Mouse (Mus musculus) neural tube, embryonic 11.5 days (tissue): Measurements from ENCODE around the gene Ttc38. TPM values are rescaled to one million over a fixed set of nuclear protein-coding genes. Genes with fewer than 3 reads are reported as not detected.
A peak's percentile ranks its signal among the peaks of the same experiment; 100 is the strongest.

ENCODE experiments used
- ATAC-seq: fragments of 200-750 bp; cut with Nextera tagmentation; 2 replicates; pipeline ENCODE4 v1.8.0; 2017; ENCODE audit warnings: moderate number of reproducible peaks, mild to moderate bottlenecking, moderate TSS enrichment, moderate library complexity; ENCODE audit not compliant: insufficient read depth, low FRiP score, low TSS enrichment
- DNase-seq: peaks from one replicate; pipeline ENCODE4 v3.0.0-alpha.2; 2015; ENCODE audit warnings: low spot score
- H3K27ac ChIP-seq: fragments of 300-500 bp; sonication (generic); 2 replicates; pipeline ENCODE4 v1.5.1; 2014; ENCODE audit warnings: low read depth, mild to moderate bottlenecking, low read length
- H3K27me3 ChIP-seq: fragments of 300-500 bp; sonication (generic); 2 replicates; pipeline ENCODE4 v1.6.1; 2014; ENCODE audit warnings: mild to moderate bottlenecking, low read length, mixed read lengths; ENCODE audit not compliant: control insufficient read depth, insufficient read depth
- H3K36me3 ChIP-seq: fragments of 300-500 bp; sonication (generic); 2 replicates; pipeline ENCODE4 v1.6.1; 2014; ENCODE audit warnings: mild to moderate bottlenecking, low read length, moderate library complexity, mixed read lengths; ENCODE audit not compliant: control insufficient read depth, insufficient read depth
- H3K4me1 ChIP-seq: fragments of 300-500 bp; sonication (generic); 2 replicates; pipeline ENCODE4 v1.6.1; 2014; ENCODE audit warnings: low read length, mixed read lengths; ENCODE audit not compliant: control insufficient read depth, insufficient read depth
- H3K4me2 ChIP-seq: fragments of 300-500 bp; sonication (generic); 2 replicates; pipeline ENCODE4 v1.6.1; 2014; ENCODE audit warnings: low read depth, mild to moderate bottlenecking, moderate library complexity
- H3K4me3 ChIP-seq: fragments of 300-500 bp; sonication (generic); 2 replicates; pipeline ENCODE4 v1.5.1; 2014; ENCODE audit warnings: low read depth, low read length
- H3K9ac ChIP-seq: fragments of 300-500 bp; sonication (generic); 2 replicates; pipeline ENCODE4 v1.6.1; 2014; ENCODE audit warnings: mild to moderate bottlenecking, low read length
- H3K9me3 ChIP-seq: fragments of 300-500 bp; sonication (generic); 2 replicates; pipeline ENCODE4 v1.6.1; 2016; ENCODE audit warnings: low read length; ENCODE audit not compliant: control insufficient read depth
- WGBS: fragments of 180-500 bp; shearing (Covaris S2); extraction: QIAGEN DNeasy Blood & Tissue Kit; methylation state at CpG from one replicate; pipeline ENCODE4 v1.1.7; 2014; 5-methylcytosine and 5-hydroxymethylcytosine counted together
- polyA plus RNA-seq: library from polyadenylated mRNA; unstranded; fragments of >200 nt; fragmentation: Nextera tagmentation; extraction: Ambion mirVana; gene quantifications from 2 replicates; pipeline ENCODE4 v1.2.1, GENCODE M21; 2014

Gene Ttc38
- polyA plus RNA-seq, 1 experiment from 2014 or later = 2.9 TPM

- DNase-seq (peak; percentile 18), ATAC-seq (peak; percentile 28; the same call in 1 of the 2 replicates)
- H3K27ac ChIP-seq = peak overlapping the region; percentile 58
- H3K27me3 ChIP-seq = no peaks in the 10 kb centered on the region
- no peak overlapping the region for H3K4me3 ChIP-seq
- no peaks in the 10 kb centered on the region for H3K9me3 ChIP-seq
- H3K36me3 ChIP-seq = peaks cover 9% of the 10 kb centered on the region
- WGBS = 53% methylated on average over 10 of the region's 10 CpGs
- H3K4me1 ChIP-seq = peaks cover 13% of the 10 kb centered on the region; the same call in 1 of the 2 replicates
- no peak overlapping the region for H3K4me2 ChIP-seq
- no peak overlapping the region for H3K9ac ChIP-seq
These were observed 59.9 kb downstream of the Ttc38 start for GRCm38 (mm10) chr15:85891971-85892370.

DNA sequence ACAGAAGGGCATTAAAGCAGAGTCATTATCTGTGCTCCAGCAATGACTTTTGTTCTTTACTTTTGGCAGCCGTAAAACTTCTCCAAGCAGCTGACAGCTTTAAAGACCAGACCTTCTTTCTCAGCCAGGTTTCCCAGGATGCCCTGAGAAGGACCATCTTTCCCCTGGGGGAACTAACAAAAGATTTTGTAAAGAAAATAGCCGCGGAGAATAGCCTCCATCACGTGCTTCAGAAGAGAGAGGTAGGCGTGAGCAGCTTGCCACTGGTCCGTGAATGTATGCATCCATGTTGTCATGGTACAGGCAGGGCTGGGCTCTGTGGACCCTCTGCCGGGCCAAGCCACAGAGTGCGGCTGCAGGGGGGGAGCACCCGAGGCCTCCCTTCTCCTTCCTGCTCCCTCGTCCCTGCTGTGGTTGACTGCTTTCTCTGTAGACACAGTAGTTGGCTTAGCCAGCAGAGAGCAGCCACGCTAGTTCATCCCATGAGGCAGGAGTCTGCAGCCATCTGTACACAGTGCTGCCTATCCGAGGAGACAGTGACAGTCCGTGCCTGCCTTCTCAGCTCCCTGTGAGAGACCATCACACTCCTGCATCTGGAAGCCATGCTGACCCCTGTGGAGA is 60.5 kb downstream of the Ttc38 start:
- H3K4me2 ChIP-seq = no peak overlapping the region
- peak overlapping the region; percentile 0; the same call in 1 of the 2 replicates for H3K9ac ChIP-seq
- H3K36me3 ChIP-seq = peaks cover 12% of the 10 kb centered on the region
- WGBS = 39% methylated on average over 13 of the region's 13 CpGs
- no peaks in the 10 kb centered on the region for H3K27me3 ChIP-seq
- H3K4me3 ChIP-seq = no peak overlapping the region
- peaks cover 13% of the 10 kb centered on the region; the same call in 1 of the 2 replicates for H3K4me1 ChIP-seq
- ATAC-seq = peak; percentile 89
- peak overlapping the region; percentile 76; the same call in 1 of the 2 replicates for H3K27ac ChIP-seq
- H3K9me3 ChIP-seq = no peaks in the 10 kb centered on the region
- DNase-seq = peak; percentile 36

GRCm38 (mm10) chr15:85893871-85894270 is 61.8 kb downstream of the Ttc38 start:
- ATAC-seq (no peak), DNase-seq (no peak)
- Histone ChIP-seq H3K4me3 (no peak overlapping the region), H3K27ac (no peak overlapping the region), H3K4me2 (no peak overlapping the region), H3K36me3 (peaks cover 8% of the 10 kb centered on the region; the same call in 1 of the 2 replicates), H3K9ac (no peak overlapping the region), H3K27me3 (no peaks in the 10 kb centered on the region), H3K9me3 (no peaks in the 10 kb centered on the region), H3K4me1 (peaks cover 13% of the 10 kb centered on the region; the same call in 1 of the 2 replicates)
- 88% methylated on average over 7 of the region's 7 CpGs for WGBS

DNA sequence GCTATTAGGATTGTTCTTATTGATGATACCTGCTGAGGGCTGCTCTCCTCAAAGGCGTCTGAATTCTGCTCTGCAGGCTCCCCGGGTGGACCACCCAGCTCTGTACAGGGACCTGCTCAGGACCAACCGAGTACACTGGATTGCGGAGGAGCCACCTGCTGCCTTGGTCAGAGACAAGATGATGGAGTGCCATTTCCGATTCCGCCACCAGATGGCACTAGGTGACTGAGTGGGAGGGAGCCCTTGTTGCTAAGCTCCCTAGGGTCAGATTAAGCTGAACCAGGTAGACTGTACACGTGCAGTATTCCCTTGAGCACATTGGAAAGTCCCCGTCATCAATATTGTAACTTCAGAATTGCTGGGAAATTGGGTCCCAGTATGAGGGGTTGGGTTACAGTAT is 64.2 kb downstream of the Ttc38 start:
- no peak for ATAC-seq
- DNase-seq = peak; percentile 83
- no peaks in the 10 kb centered on the region for H3K27me3 ChIP-seq
- H3K9me3 ChIP-seq = no peaks in the 10 kb centered on the region
- H3K4me2 ChIP-seq = no peak overlapping the region
- H3K4me3 ChIP-seq = no peak overlapping the region
- H3K4me1 ChIP-seq = peaks cover 13% of the 10 kb centered on the region; the same call in 1 of the 2 replicates
- no peak overlapping the region for H3K9ac ChIP-seq
- WGBS = 17% methylated on average over 8 of the region's 8 CpGs
- H3K27ac ChIP-seq = no peak overlapping the region
- H3K36me3 ChIP-seq = peaks cover 8% of the 10 kb centered on the region; the same call in 1 of the 2 replicates

GRCm38 (mm10) chr15:85897113-85897512 is 65.0 kb downstream of the Ttc38 start:
- ATAC-seq (no peak), DNase-seq (no peak)
- no peaks in the 10 kb centered on the region for H3K9me3 ChIP-seq
- H3K4me3 ChIP-seq = no peak overlapping the region
- H3K4me1 ChIP-seq = peaks cover 13% of the 10 kb centered on the region; the same call in 1 of the 2 replicates
- H3K27me3 ChIP-seq = no peaks in the 10 kb centered on the region
- no peak overlapping the region for H3K27ac ChIP-seq
- no peak overlapping the region for H3K4me2 ChIP-seq
- H3K9ac ChIP-seq = no peak overlapping the region
- peaks cover 8% of the 10 kb centered on the region; the same call in 1 of the 2 replicates for H3K36me3 ChIP-seq
- WGBS = 91% methylated on average over 10 of the region's 10 CpGs

GRCm38 (mm10) chr15:85899396-85899795 is 67.3 kb downstream of the Ttc38 start:
- Histone ChIP-seq H3K9me3 (no peaks in the 10 kb centered on the region), H3K4me2 (no peak overlapping the region), H3K9ac (no peak overlapping the region), H3K27ac (no peak overlapping the region), H3K4me1 (no peaks in the 10 kb centered on the region), H3K4me3 (no peak overlapping the region), H3K27me3 (no peaks in the 10 kb centered on the region), H3K36me3 (peaks cover 7% of the 10 kb centered on the region; the same call in 1 of the 2 replicates)
- ATAC-seq (no peak), DNase-seq (no peak)
- WGBS = 70% methylated on average over 6 of the region's 6 CpGs

GRCm38 (mm10) chr15:85900318-85900717 is 68.2 kb downstream of the Ttc38 start:
- Histone ChIP-seq H3K4me1 (no peaks in the 10 kb centered on the region), H3K9me3 (no peaks in the 10 kb centered on the region), H3K27me3 (no peaks in the 10 kb centered on the region), H3K27ac (no peak overlapping the region), H3K4me2 (no peak overlapping the region), H3K9ac (no peak overlapping the region), H3K36me3 (0 out of 2 replicates have a peak, but pooled peaks cover 5% of the 10 kb centered on the region), H3K4me3 (no peak overlapping the region)
- no peak for ATAC-seq
- 92% methylated on average over 8 of the region's 8 CpGs for WGBS
- no peak for DNase-seq

GRCm38 (mm10) chr15:85900801-85901200 is 68.7 kb downstream of the Ttc38 start:
- Histone ChIP-seq H3K27me3 (no peaks in the 10 kb centered on the region), H3K9ac (no peak overlapping the region), H3K4me2 (no peak overlapping the region), H3K4me3 (no peak overlapping the region), H3K4me1 (no peaks in the 10 kb centered on the region), H3K27ac (no peak overlapping the region), H3K9me3 (no peaks in the 10 kb centered on the region), H3K36me3 (0 out of 2 replicates have a peak, but pooled peaks cover 3% of the 10 kb centered on the region)
- no peak for ATAC-seq
- 80% methylated on average over 12 of the region's 12 CpGs for WGBS
- no peak for DNase-seq

- H3K4me3 ChIP-seq = no peak overlapping the region
- H3K9ac ChIP-seq = no peak overlapping the region
- H3K36me3 ChIP-seq = no peaks in the 10 kb centered on the region
- ATAC-seq (no peak), DNase-seq (no peak)
- no peaks in the 10 kb centered on the region for H3K27me3 ChIP-seq
- no peak overlapping the region for H3K27ac ChIP-seq
- H3K9me3 ChIP-seq = no peaks in the 10 kb centered on the region
- WGBS = 85% methylated on average over 10 of the region's 10 CpGs
- no peak overlapping the region for H3K4me2 ChIP-seq
- H3K4me1 ChIP-seq = no peaks in the 10 kb centered on the region
These were observed 70.4 kb downstream of the Ttc38 start for GRCm38 (mm10) chr15:85902505-85902904.
